Mouse (Mus musculus) neural tube, embryonic 11.5 days (tissue): ENCODE results near the gene Gm17349. TPM values are rescaled to one million over a fixed set of nuclear protein-coding genes. Genes with fewer than 3 reads are reported as not detected.
A peak's percentile ranks its signal among the peaks of the same experiment; 100 is the strongest.

Experiments
- ATAC-seq: fragments of 200-750 bp; cut with Nextera tagmentation; 2 replicates; pipeline ENCODE4 v1.8.0; 2017; ENCODE audit warnings: moderate number of reproducible peaks, mild to moderate bottlenecking, moderate TSS enrichment, moderate library complexity; ENCODE audit not compliant: insufficient read depth, low FRiP score, low TSS enrichment
- DNase-seq: peaks from one replicate; pipeline ENCODE4 v3.0.0-alpha.2; 2015; ENCODE audit warnings: low spot score
- H3K27ac ChIP-seq: fragments of 300-500 bp; sonication (generic); 2 replicates; pipeline ENCODE4 v1.5.1; 2014; ENCODE audit warnings: low read depth, mild to moderate bottlenecking, low read length
- H3K27me3 ChIP-seq: fragments of 300-500 bp; sonication (generic); 2 replicates; pipeline ENCODE4 v1.6.1; 2014; ENCODE audit warnings: mild to moderate bottlenecking, low read length, mixed read lengths; ENCODE audit not compliant: control insufficient read depth, insufficient read depth
- H3K36me3 ChIP-seq: fragments of 300-500 bp; sonication (generic); 2 replicates; pipeline ENCODE4 v1.6.1; 2014; ENCODE audit warnings: mild to moderate bottlenecking, low read length, moderate library complexity, mixed read lengths; ENCODE audit not compliant: control insufficient read depth, insufficient read depth
- H3K4me1 ChIP-seq: fragments of 300-500 bp; sonication (generic); 2 replicates; pipeline ENCODE4 v1.6.1; 2014; ENCODE audit warnings: low read length, mixed read lengths; ENCODE audit not compliant: control insufficient read depth, insufficient read depth
- H3K4me2 ChIP-seq: fragments of 300-500 bp; sonication (generic); 2 replicates; pipeline ENCODE4 v1.6.1; 2014; ENCODE audit warnings: low read depth, mild to moderate bottlenecking, moderate library complexity
- H3K4me3 ChIP-seq: fragments of 300-500 bp; sonication (generic); 2 replicates; pipeline ENCODE4 v1.5.1; 2014; ENCODE audit warnings: low read depth, low read length
- H3K9ac ChIP-seq: fragments of 300-500 bp; sonication (generic); 2 replicates; pipeline ENCODE4 v1.6.1; 2014; ENCODE audit warnings: mild to moderate bottlenecking, low read length
- H3K9me3 ChIP-seq: fragments of 300-500 bp; sonication (generic); 2 replicates; pipeline ENCODE4 v1.6.1; 2016; ENCODE audit warnings: low read length; ENCODE audit not compliant: control insufficient read depth
- WGBS: fragments of 180-500 bp; shearing (Covaris S2); extraction: QIAGEN DNeasy Blood & Tissue Kit; methylation state at CpG from one replicate; pipeline ENCODE4 v1.1.7; 2014; 5-methylcytosine and 5-hydroxymethylcytosine counted together
- polyA plus RNA-seq: library from polyadenylated mRNA; unstranded; fragments of >200 nt; fragmentation: Nextera tagmentation; extraction: Ambion mirVana; gene quantifications from 2 replicates; pipeline ENCODE4 v1.2.1, GENCODE M21; 2014

Gene Gm17349
- polyA plus RNA-seq, result not detected in 2 replicates

GRCm38 (mm10) chr15:99705440-99706048 is at the start of gene Gm17349:
TSS of gene Gm17349 (minus strand) at chr15:99705490.
- Histone ChIP-seq H3K4me1 (peaks cover 18% of the 10 kb centered on the region), H3K9ac (peak within 1 kb of the TSS; percentile 99), H3K27ac (peak within 1 kb of the TSS; percentile 91), H3K4me3 (peak within 1 kb of the TSS; percentile 85), H3K4me2 (peak within 1 kb of the TSS; percentile 63), H3K27me3 (no peaks in the 10 kb centered on the region), H3K9me3 (no peaks in the 10 kb centered on the region), H3K36me3 (peaks cover 37% of the 10 kb centered on the region)
- ATAC-seq, result no peak
- 70% methylated on average over 11 of the region's 11 CpGs for WGBS
- peak; percentile 70 for DNase-seq

- Histone ChIP-seq H3K27me3 (no peaks in the 10 kb centered on the region), H3K4me3 (no peak overlapping the region), H3K27ac (no peak overlapping the region), H3K9ac (no peak overlapping the region), H3K4me1 (no peaks in the 10 kb centered on the region), H3K36me3 (no peaks in the 10 kb centered on the region), H3K4me2 (no peak overlapping the region), H3K9me3 (no peaks in the 10 kb centered on the region)
- WGBS, result 77% methylated on average over 3 of the region's 3 CpGs
- ATAC-seq, result no peak
- no peak for DNase-seq
These were observed 48.9 kb upstream of the Gm17349 start for GRCm38 (mm10) chr15:99754204-99754603.

- no peak overlapping the region for H3K27ac ChIP-seq
- WGBS, result 96% methylated on average over 4 of the region's 4 CpGs
- no peaks in the 10 kb centered on the region for H3K27me3 ChIP-seq
- DNase-seq, result no peak
- no peaks in the 10 kb centered on the region; the same call in 1 of the 2 replicates for H3K4me1 ChIP-seq
- H3K4me2 ChIP-seq, result no peak overlapping the region
- ATAC-seq, result no peak
- H3K36me3 ChIP-seq, result peaks cover 14% of the 10 kb centered on the region
- no peak overlapping the region for H3K9ac ChIP-seq
- H3K9me3 ChIP-seq, result no peaks in the 10 kb centered on the region
- H3K4me3 ChIP-seq, result no peak overlapping the region
These were observed 34.9 kb upstream of the Gm17349 start for GRCm38 (mm10) chr15:99740229-99740628.

- no peak overlapping the region for H3K4me2 ChIP-seq
- DNase-seq (no peak), ATAC-seq (no peak)
- no peak overlapping the region for H3K4me3 ChIP-seq
- no peak overlapping the region for H3K9ac ChIP-seq
- no peak overlapping the region for H3K27ac ChIP-seq
- no peaks in the 10 kb centered on the region for H3K27me3 ChIP-seq
- no peaks in the 10 kb centered on the region; the same call in 1 of the 2 replicates for H3K4me1 ChIP-seq
- WGBS, result 95% methylated on average over 11 of the region's 11 CpGs
- no peaks in the 10 kb centered on the region for H3K9me3 ChIP-seq
- H3K36me3 ChIP-seq, result peaks cover 18% of the 10 kb centered on the region
These were observed 31.4 kb upstream of the Gm17349 start for GRCm38 (mm10) chr15:99736675-99737074.

- H3K4me1 ChIP-seq, result no peaks in the 10 kb centered on the region; the same call in 1 of the 2 replicates
- H3K9ac ChIP-seq, result no peak overlapping the region
- no peaks in the 10 kb centered on the region for H3K9me3 ChIP-seq
- DNase-seq (no peak), ATAC-seq (no peak)
- peaks cover 16% of the 10 kb centered on the region for H3K36me3 ChIP-seq
- H3K27ac ChIP-seq, result no peak overlapping the region
- H3K4me2 ChIP-seq, result no peak overlapping the region
- 98% methylated on average over 2 of the region's 2 CpGs for WGBS
- H3K27me3 ChIP-seq, result no peaks in the 10 kb centered on the region
- no peak overlapping the region for H3K4me3 ChIP-seq
These were observed 30.3 kb upstream of the Gm17349 start for GRCm38 (mm10) chr15:99735631-99736030.

GRCm38 (mm10) chr15:99733186-99733585 is 27.9 kb upstream of the Gm17349 start:
- Histone ChIP-seq H3K4me3 (no peak overlapping the region), H3K9ac (no peak overlapping the region), H3K36me3 (peaks cover 18% of the 10 kb centered on the region), H3K4me2 (no peak overlapping the region), H3K9me3 (no peaks in the 10 kb centered on the region), H3K4me1 (no peaks in the 10 kb centered on the region; the same call in 1 of the 2 replicates), H3K27ac (no peak overlapping the region), H3K27me3 (no peaks in the 10 kb centered on the region)
- 95% methylated on average over 5 of the region's 5 CpGs for WGBS
- DNase-seq (no peak), ATAC-seq (no peak)

GRCm38 (mm10) chr15:99731678-99732077 is 26.4 kb upstream of the Gm17349 start:
- H3K36me3 ChIP-seq, result peaks cover 23% of the 10 kb centered on the region
- peaks cover under 1% of the 10 kb centered on the region for H3K4me1 ChIP-seq
- WGBS, result 92% methylated on average over 3 of the region's 3 CpGs
- no peaks in the 10 kb centered on the region for H3K27me3 ChIP-seq
- H3K9me3 ChIP-seq, result no peaks in the 10 kb centered on the region
- H3K4me3 ChIP-seq, result no peak overlapping the region
- no peak overlapping the region for H3K4me2 ChIP-seq
- H3K9ac ChIP-seq, result no peak overlapping the region
- ATAC-seq (no peak), DNase-seq (no peak)
- no peak overlapping the region for H3K27ac ChIP-seq

- no peak overlapping the region for H3K9ac ChIP-seq
- peaks cover 22% of the 10 kb centered on the region for H3K36me3 ChIP-seq
- H3K27ac ChIP-seq, result no peak overlapping the region
- H3K9me3 ChIP-seq, result no peaks in the 10 kb centered on the region
- ATAC-seq (no peak), DNase-seq (no peak)
- 90% methylated on average over 2 of the region's 2 CpGs for WGBS
- H3K4me1 ChIP-seq, result peaks cover 4% of the 10 kb centered on the region
- no peak overlapping the region for H3K4me2 ChIP-seq
- no peaks in the 10 kb centered on the region for H3K27me3 ChIP-seq
- no peak overlapping the region for H3K4me3 ChIP-seq
These were observed 25.9 kb upstream of the Gm17349 start for GRCm38 (mm10) chr15:99731167-99731566.

- Histone ChIP-seq H3K27ac (no peak overlapping the region), H3K27me3 (no peaks in the 10 kb centered on the region), H3K4me2 (no peak overlapping the region), H3K36me3 (peaks cover 15% of the 10 kb centered on the region), H3K4me1 (peaks cover 11% of the 10 kb centered on the region), H3K4me3 (no peak overlapping the region), H3K9me3 (no peaks in the 10 kb centered on the region), H3K9ac (no peak overlapping the region)
- no peak for DNase-seq
- ATAC-seq, result no peak
- 93% methylated on average over 3 of the region's 4 CpGs for WGBS
These were observed 23.9 kb upstream of the Gm17349 start for GRCm38 (mm10) chr15:99729056-99729783.
